24 mouse cellular contexts compared by ENCODE assay signal in the genomic region with DNA sequence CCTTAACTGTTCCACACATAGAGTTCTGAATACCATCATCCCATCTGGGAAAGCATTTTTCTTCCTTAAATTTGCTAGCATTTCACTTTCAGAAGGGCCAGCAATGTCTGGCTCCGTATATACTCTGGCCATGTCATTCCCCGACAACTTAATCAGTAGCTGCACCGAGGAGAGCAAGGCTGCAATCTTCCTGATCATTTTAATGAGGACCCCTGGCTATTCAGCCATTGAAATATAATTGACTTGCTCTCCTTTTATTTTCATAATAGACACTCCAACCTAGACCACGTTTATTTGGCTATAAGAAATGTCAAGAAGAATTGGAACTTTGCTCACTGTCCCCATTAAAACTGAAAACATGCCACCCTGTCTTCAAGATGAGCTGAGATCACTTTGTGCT.
"Had no signal": no experiment of that assay in that cellular context is flagged by ENCODE, and none has a peak within 500 bp of the region (broad histone marks: within the 10 kb centered on the region; RNA-seq: fewer than 3 reads in every experiment).

No protein-coding gene starts in this region.

- H3K27ac ChIP-seq: gastrocnemius, adult 2 months; heart, embryonic 13.5 days; heart, embryonic 15.5 days; hindbrain, embryonic 13.5 days; hindbrain, embryonic 15.5 days; hindbrain, postnatal 0 days; kidney, embryonic 15.5 days; kidney, postnatal 0 days; limb, embryonic 13.5 days; limb, embryonic 15.5 days had no signal

- H3K4me3 ChIP-seq: gastrocnemius, adult 2 months; heart, embryonic 13.5 days; heart, embryonic 15.5 days; hindbrain, embryonic 13.5 days; hindbrain, embryonic 15.5 days; kidney, embryonic 15.5 days; limb, embryonic 13.5 days; limb, embryonic 15.5 days had no signal

- H3K27me3 ChIP-seq: heart, embryonic 13.5 days; heart, embryonic 15.5 days; hindbrain, embryonic 13.5 days; hindbrain, embryonic 15.5 days; kidney, embryonic 15.5 days; limb, embryonic 13.5 days; limb, embryonic 15.5 days had no signal

- H3K4me2 ChIP-seq: heart, embryonic 11.5 days; heart, embryonic 13.5 days; heart, embryonic 15.5 days; hindbrain, embryonic 13.5 days; hindbrain, embryonic 15.5 days; kidney, embryonic 15.5 days; limb, embryonic 13.5 days; limb, embryonic 15.5 days had no signal

- DNase-seq: gastrocnemius, adult 2 months; gastrocnemius, postnatal 14 days; heart, adult 18-20 months; heart, postnatal 14 days; heart, postnatal 36 days; kidney, adult 11 months; kidney, adult 2 months; kidney, adult 9 months; kidney, postnatal 14 days; kidney, postnatal 36 days; layer of hippocampus, adult 9-11 months; layer of hippocampus, postnatal 36 days; left cerebral cortex, postnatal 4 days had no signal

- ATAC-seq: hindbrain, postnatal 0 days; intestine, embryonic 16.5 days had no signal

- H3K4me1 ChIP-seq: heart, embryonic 13.5 days; heart, embryonic 15.5 days; hindbrain, embryonic 13.5 days; hindbrain, embryonic 15.5 days; kidney, embryonic 15.5 days; limb, embryonic 13.5 days; limb, embryonic 15.5 days had no signal

- H3K9ac ChIP-seq: heart, embryonic 13.5 days; heart, embryonic 15.5 days; hindbrain, embryonic 13.5 days; hindbrain, embryonic 15.5 days; kidney, embryonic 15.5 days; limb, embryonic 13.5 days; limb, embryonic 15.5 days had no signal

- H3K9me3 ChIP-seq: heart, embryonic 13.5 days; heart, embryonic 15.5 days; hindbrain, embryonic 13.5 days; hindbrain, embryonic 15.5 days; kidney, embryonic 15.5 days; limb, embryonic 13.5 days; limb, embryonic 15.5 days had no signal

- H3K36me3 ChIP-seq: heart, embryonic 13.5 days; heart, embryonic 15.5 days; hindbrain, embryonic 13.5 days; hindbrain, embryonic 15.5 days; kidney, embryonic 15.5 days; limb, embryonic 13.5 days; limb, embryonic 15.5 days had no signal
